Mouse (Mus musculus) limb, embryonic 13.5 days (tissue): Measurements from ENCODE around the gene Tiprl. TPM values are rescaled to one million over a fixed set of nuclear protein-coding genes. Genes with fewer than 3 reads are reported as not detected.

ENCODE experiments used
- ATAC-seq: fragments of 200-750 bp; cut with Nextera tagmentation; 2 replicates; pipeline ENCODE4 v1.8.0; 2017; ENCODE audit warnings: low read depth, moderate number of reproducible peaks, moderate TSS enrichment; ENCODE audit not compliant: low FRiP score
- H3K27ac ChIP-seq: fragments of 300-500 bp; sonication (generic); 2 replicates; pipeline ENCODE4 v1.5.1; 2015; ENCODE audit warnings: inconsistent platforms, mild to moderate bottlenecking, moderate library complexity
- H3K27me3 ChIP-seq: fragments of 300-500 bp; sonication (generic); 2 replicates; pipeline ENCODE4 v1.6.1; 2015; ENCODE audit warnings: mild to moderate bottlenecking, inconsistent platforms
- H3K36me3 ChIP-seq: fragments of 300-500 bp; sonication (generic); 2 replicates; pipeline ENCODE4 v1.6.1; 2015; ENCODE audit warnings: inconsistent platforms, mild to moderate bottlenecking, moderate library complexity
- H3K4me1 ChIP-seq: fragments of 300-500 bp; sonication (generic); 2 replicates; pipeline ENCODE4 v1.6.1; 2015; ENCODE audit warnings: inconsistent platforms
- H3K4me2 ChIP-seq: fragments of 300-500 bp; sonication (generic); replicated peaks from 2 replicates; pipeline ENCODE4 v1.6.1; 2015; ENCODE audit warnings: inconsistent platforms, mild to moderate bottlenecking, moderate library complexity
- H3K4me3 ChIP-seq: fragments of 300-500 bp; sonication (generic); 2 replicates; pipeline ENCODE4 v1.5.1; 2015; ENCODE audit warnings: moderate library complexity, mild to moderate bottlenecking, inconsistent platforms
- H3K9ac ChIP-seq: fragments of 300-500 bp; sonication (generic); 2 replicates; pipeline ENCODE4 v1.6.1; 2015; ENCODE audit warnings: mild to moderate bottlenecking, inconsistent platforms
- H3K9me3 ChIP-seq: fragments of 300-500 bp; sonication (generic); 2 replicates; pipeline ENCODE4 v1.6.1; 2016; ENCODE audit warnings: inconsistent platforms
- WGBS: fragments of 180-500 bp; shearing (Covaris S2); methylation state at CpG from one replicate; pipeline ENCODE4 v1.1.7; 2015; 5-methylcytosine and 5-hydroxymethylcytosine counted together
- polyA plus RNA-seq: library from polyadenylated mRNA; unstranded; fragments of >200 nt; fragmentation: Nextera tagmentation; extraction: Ambion mirVana; gene quantifications from 2 replicates; pipeline ENCODE4 v1.2.1, GENCODE M21; 2015

Gene Tiprl
- polyA plus RNA-seq, 1 experiment from 2014 or later, result 107 TPM

DNA sequence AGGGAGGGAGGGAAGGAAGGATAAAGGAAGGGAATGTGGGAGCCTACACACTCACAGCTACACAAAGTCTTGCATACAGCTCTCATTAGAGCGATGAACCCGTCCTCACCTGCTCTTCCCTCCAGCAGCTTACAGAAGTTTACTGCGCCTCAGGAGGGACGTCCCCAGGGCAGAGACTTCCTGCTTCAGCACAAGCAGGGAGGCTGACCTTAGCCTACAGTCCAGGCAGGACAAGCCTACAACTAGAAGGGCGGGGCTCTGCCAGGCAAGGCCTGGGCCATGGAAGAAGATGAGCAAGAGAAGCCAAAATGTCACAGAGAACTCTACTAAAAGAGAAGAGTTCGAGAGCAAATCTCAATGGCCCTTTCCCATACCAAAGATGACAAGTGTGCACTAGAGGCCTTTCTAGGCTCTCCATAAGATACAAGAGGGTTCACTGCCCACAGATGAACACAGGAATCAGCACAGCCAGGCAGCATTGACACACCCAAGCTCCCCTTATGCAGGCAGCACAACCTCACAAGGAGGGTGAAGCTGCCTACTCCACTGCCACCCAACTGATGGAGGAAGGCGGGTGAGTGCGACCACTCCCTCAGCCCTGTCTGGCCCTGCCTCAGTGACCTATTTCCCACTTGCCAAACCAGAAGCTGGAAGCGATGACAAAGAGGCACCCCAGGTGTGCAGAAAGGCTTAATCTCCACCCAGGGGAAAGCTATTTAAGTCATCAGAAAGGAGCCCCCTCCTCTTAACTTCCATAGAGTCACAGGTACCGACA is 47.8 kb downstream of the Tiprl start:
- no peak overlapping the region for H3K9ac ChIP-seq
- no peak overlapping the region for H3K4me3 ChIP-seq
- H3K9me3 ChIP-seq, result no peaks in the 10 kb centered on the region
- H3K4me2 ChIP-seq, result no peak overlapping the region
- 72% methylated on average over 10 of the region's 10 CpGs for WGBS
- no peaks in the 10 kb centered on the region for H3K27me3 ChIP-seq
- H3K4me1 ChIP-seq, result peaks cover 15% of the 10 kb centered on the region
- H3K27ac ChIP-seq, result no peak overlapping the region
- no peak for ATAC-seq
- peaks cover 20% of the 10 kb centered on the region for H3K36me3 ChIP-seq

DNA sequence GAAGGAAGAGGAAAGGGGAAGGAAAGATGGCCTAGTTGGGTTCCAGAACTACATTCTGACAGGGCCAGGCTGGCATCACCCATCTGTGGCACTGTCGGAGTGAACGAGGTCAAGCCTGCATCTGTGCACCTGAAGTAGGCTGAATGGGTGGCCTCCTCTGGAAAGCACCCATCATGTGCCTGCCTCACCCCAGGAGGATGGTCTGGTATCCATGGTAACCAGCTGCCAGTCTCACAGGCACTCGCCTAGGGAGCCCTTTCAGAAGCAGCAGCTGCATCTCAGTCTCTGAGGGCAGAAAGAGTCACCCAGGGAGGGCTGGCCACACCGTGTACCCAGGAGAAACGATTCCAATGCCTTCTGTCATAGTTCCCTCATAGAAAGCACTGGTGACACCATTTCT is 49.4 kb downstream of the Tiprl start:
- Histone ChIP-seq H3K27ac (no peak overlapping the region), H3K9me3 (no peaks in the 10 kb centered on the region), H3K36me3 (peaks cover 32% of the 10 kb centered on the region), H3K27me3 (no peaks in the 10 kb centered on the region), H3K4me2 (no peak overlapping the region), H3K9ac (no peak overlapping the region), H3K4me1 (0 out of 2 replicates have a peak, but pooled peaks cover 4% of the 10 kb centered on the region), H3K4me3 (no peak overlapping the region)
- WGBS, result 60% methylated on average over 5 of the region's 5 CpGs
- ATAC-seq, result no peak

GRCm38 (mm10) chr1:165186491-165186890 is 50.3 kb downstream of the Tiprl start:
- H3K4me2 ChIP-seq, result no peak overlapping the region
- H3K27ac ChIP-seq, result no peak overlapping the region
- no peaks in the 10 kb centered on the region for H3K27me3 ChIP-seq
- H3K36me3 ChIP-seq, result peaks cover 39% of the 10 kb centered on the region
- no peaks in the 10 kb centered on the region for H3K9me3 ChIP-seq
- WGBS, result 89% methylated on average over 12 of the region's 12 CpGs
- ATAC-seq, result no peak
- H3K9ac ChIP-seq, result no peak overlapping the region
- no peak overlapping the region for H3K4me3 ChIP-seq
- 0 out of 2 replicates have a peak, but pooled peaks cover 4% of the 10 kb centered on the region for H3K4me1 ChIP-seq

DNA sequence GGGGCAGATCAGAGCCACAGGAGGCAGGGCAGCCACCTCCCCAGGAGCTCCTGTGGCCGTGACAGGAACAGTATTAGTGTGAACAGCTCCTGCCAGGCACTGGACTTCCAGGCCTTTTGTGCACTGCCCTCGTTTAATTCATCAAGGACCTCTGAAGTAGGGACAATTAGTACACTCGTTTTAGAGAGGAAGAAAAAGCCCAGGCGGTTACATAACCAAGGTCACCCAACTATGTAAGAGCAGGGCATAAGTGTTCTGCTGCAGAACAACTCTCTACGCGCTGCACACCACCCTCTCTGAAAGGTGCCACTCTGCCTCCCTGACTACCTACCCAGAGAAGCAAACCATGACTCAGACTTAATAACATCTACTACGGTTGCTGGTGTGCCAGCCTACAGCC is 51.7 kb downstream of the Tiprl start:
- no peak overlapping the region for H3K27ac ChIP-seq
- H3K9ac ChIP-seq, result no peak overlapping the region
- 0 out of 2 replicates have a peak, but pooled peaks cover 6% of the 10 kb centered on the region for H3K4me1 ChIP-seq
- WGBS, result 68% methylated on average over 7 of the region's 7 CpGs
- no peaks in the 10 kb centered on the region for H3K9me3 ChIP-seq
- no peak overlapping the region for H3K4me3 ChIP-seq
- ATAC-seq, result no peak
- H3K27me3 ChIP-seq, result no peaks in the 10 kb centered on the region
- no peak overlapping the region for H3K4me2 ChIP-seq
- H3K36me3 ChIP-seq, result peaks cover 42% of the 10 kb centered on the region

DNA sequence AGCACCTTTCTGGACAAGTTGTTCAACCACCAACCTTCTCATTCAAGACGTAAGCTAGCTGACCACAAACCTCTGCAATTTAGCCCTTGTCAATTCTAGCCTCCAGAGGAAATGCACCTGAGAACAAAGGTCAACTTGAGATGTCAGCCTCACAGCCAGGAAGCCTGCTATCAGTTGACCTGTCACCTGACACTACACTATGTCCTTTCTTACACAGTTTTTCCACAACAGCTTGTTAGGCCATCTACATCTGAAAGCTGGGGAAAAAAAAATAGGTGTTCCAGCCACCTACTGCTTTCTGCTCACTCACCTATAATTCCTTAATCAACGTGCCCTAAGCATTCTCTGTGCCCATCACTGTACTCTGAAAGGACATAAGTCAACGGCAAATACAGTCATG is 52.6 kb downstream of the Tiprl start:
- H3K4me1 ChIP-seq, result 0 out of 2 replicates have a peak, but pooled peaks cover 6% of the 10 kb centered on the region
- ATAC-seq, result no peak
- no peak overlapping the region for H3K4me3 ChIP-seq
- no peak overlapping the region for H3K9ac ChIP-seq
- H3K9me3 ChIP-seq, result no peaks in the 10 kb centered on the region
- WGBS, result 83% methylated on average over 3 of the region's 3 CpGs
- H3K27me3 ChIP-seq, result no peaks in the 10 kb centered on the region
- H3K36me3 ChIP-seq, result peaks cover 43% of the 10 kb centered on the region
- no peak overlapping the region for H3K27ac ChIP-seq
- H3K4me2 ChIP-seq, result no peak overlapping the region

- no peak for ATAC-seq
- Histone ChIP-seq H3K27ac (no peak overlapping the region), H3K9me3 (no peaks in the 10 kb centered on the region), H3K9ac (no peak overlapping the region), H3K27me3 (no peaks in the 10 kb centered on the region), H3K4me2 (no peak overlapping the region), H3K36me3 (peaks cover 51% of the 10 kb centered on the region), H3K4me1 (0 out of 2 replicates have a peak, but pooled peaks cover 3% of the 10 kb centered on the region), H3K4me3 (no peak overlapping the region)
- WGBS, result 72% methylated on average over 6 of the region's 6 CpGs
Observed at GRCm38 (mm10) chr1:165183400-165183799, 53.4 kb downstream of the Tiprl start.

DNA sequence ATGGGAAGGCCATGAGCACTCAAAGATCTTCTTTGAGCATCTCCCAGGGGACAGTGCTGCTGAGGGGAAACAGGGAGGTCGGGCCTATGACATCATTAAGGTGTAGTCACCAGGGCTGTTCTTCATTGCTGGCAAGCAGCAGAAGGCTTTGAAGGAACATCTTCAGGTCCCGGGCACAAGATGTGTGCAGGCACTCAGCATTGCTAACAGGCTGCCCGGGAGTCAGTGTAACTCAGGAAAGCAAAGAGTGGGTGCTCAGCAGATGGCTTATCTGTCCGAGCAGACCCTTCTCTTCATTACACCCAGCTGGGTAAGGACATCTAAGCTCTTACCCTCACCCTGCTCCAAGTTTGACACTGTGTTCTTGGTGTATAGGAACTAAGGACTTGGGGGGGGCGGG is 57.5 kb downstream of the Tiprl start:
- Histone ChIP-seq H3K36me3 (peaks cover 51% of the 10 kb centered on the region), H3K27me3 (no peaks in the 10 kb centered on the region), H3K9ac (no peak overlapping the region), H3K4me2 (no peak overlapping the region), H3K9me3 (no peaks in the 10 kb centered on the region), H3K4me1 (0 out of 2 replicates have a peak, but pooled peaks cover 3% of the 10 kb centered on the region), H3K4me3 (no peak overlapping the region), H3K27ac (no peak overlapping the region)
- ATAC-seq, result no peak
- WGBS, result 87% methylated on average over 5 of the region's 5 CpGs

DNA sequence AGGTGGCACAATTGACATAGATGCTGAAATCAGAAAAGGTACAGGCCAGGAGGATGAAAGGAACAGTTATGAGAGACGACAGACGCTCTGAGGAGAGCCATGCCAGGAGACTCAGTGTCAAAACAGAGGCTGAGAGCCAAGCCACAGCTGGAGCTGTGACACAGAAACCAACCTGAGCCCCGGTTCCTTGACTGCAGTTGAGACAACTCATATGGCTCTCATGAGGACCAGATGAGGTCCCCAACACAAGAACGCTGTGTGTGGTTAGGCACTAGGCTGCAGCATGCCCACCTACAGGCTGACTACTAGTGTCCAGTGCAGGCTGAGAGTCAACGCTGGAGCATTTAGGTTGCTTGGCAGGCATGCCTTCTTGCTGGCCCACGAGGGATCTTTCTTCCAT is 58.7 kb downstream of the Tiprl start:
- Histone ChIP-seq H3K27me3 (no peaks in the 10 kb centered on the region), H3K9ac (no peak overlapping the region), H3K4me1 (0 out of 2 replicates have a peak, but pooled peaks cover 3% of the 10 kb centered on the region), H3K9me3 (no peaks in the 10 kb centered on the region), H3K36me3 (peaks cover 39% of the 10 kb centered on the region), H3K27ac (no peak overlapping the region), H3K4me3 (no peak overlapping the region), H3K4me2 (no peak overlapping the region)
- 82% methylated on average over 6 of the region's 6 CpGs for WGBS
- no peak for ATAC-seq

GRCm38 (mm10) chr1:165174059-165174616 is 62.7 kb downstream of the Tiprl start:
- no peak overlapping the region for H3K4me2 ChIP-seq
- H3K27ac ChIP-seq, result no peak overlapping the region
- H3K27me3 ChIP-seq, result no peaks in the 10 kb centered on the region
- 58% methylated on average over 9 of the region's 9 CpGs for WGBS
- H3K36me3 ChIP-seq, result peaks cover 23% of the 10 kb centered on the region
- no peak for ATAC-seq
- no peak overlapping the region for H3K9ac ChIP-seq
- H3K4me1 ChIP-seq, result no peaks in the 10 kb centered on the region
- no peak overlapping the region for H3K4me3 ChIP-seq
- no peaks in the 10 kb centered on the region for H3K9me3 ChIP-seq

GRCm38 (mm10) chr1:165171277-165171676 is 65.5 kb downstream of the Tiprl start:
- WGBS, result 91% methylated on average over 8 of the region's 8 CpGs
- no peak for ATAC-seq

GRCm38 (mm10) chr1:165170157-165170556 is 66.6 kb downstream of the Tiprl start:
- no peaks in the 10 kb centered on the region for H3K9me3 ChIP-seq
- H3K4me2 ChIP-seq, result no peak overlapping the region
- H3K36me3 ChIP-seq, result no peaks in the 10 kb centered on the region
- H3K4me3 ChIP-seq, result no peak overlapping the region
- H3K4me1 ChIP-seq, result no peaks in the 10 kb centered on the region
- H3K27me3 ChIP-seq, result no peaks in the 10 kb centered on the region
- no peak for ATAC-seq
- no peak overlapping the region for H3K9ac ChIP-seq
- WGBS, result 62% methylated on average over 5 of the region's 5 CpGs
- no peak overlapping the region for H3K27ac ChIP-seq

More at GRCm38 (mm10) chr1:165171277-165171676, 65.5 kb downstream of the Tiprl start:
- Histone ChIP-seq H3K27me3 (no peaks in the 10 kb centered on the region), H3K36me3 (no peaks in the 10 kb centered on the region), H3K4me1 (no peaks in the 10 kb centered on the region), H3K9ac (no peak overlapping the region), H3K4me2 (no peak overlapping the region), H3K4me3 (no peak overlapping the region), H3K9me3 (no peaks in the 10 kb centered on the region), H3K27ac (no peak overlapping the region)

DNA sequence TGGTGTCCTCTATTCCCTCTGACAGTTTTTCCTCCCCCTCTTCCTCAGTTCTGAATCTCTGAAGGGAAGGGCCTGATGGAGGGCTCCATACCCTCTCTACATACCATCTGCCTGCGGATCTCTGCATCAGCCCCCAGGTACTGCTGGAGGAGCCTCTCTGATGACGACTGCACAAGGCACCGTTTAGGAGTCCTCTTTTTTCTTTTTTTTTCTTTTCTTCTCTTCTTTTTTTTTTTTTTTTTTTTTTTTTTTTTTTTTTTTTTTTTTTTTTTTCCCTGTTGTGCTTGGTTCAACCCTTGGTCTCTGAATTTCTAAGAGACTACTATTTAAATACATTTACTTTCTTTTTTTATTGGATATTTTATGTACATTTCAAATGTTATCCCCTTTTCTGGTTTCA is 67.3 kb downstream of the Tiprl start:
- H3K9me3 ChIP-seq, result no peaks in the 10 kb centered on the region
- no peaks in the 10 kb centered on the region for H3K4me1 ChIP-seq
- no peak overlapping the region for H3K9ac ChIP-seq
- no peaks in the 10 kb centered on the region for H3K27me3 ChIP-seq
- no peak overlapping the region for H3K4me2 ChIP-seq
- WGBS, result 74% methylated on average over 3 of the region's 3 CpGs
- no peak overlapping the region for H3K27ac ChIP-seq
- no peak overlapping the region for H3K4me3 ChIP-seq
- no peak for ATAC-seq
- H3K36me3 ChIP-seq, result no peaks in the 10 kb centered on the region
